Mouse (Mus musculus) CH12.LX (cell line): ENCODE results near the gene Lrrc37a. TPM values are rescaled to one million over a fixed set of nuclear protein-coding genes. Genes with fewer than 3 reads are reported as not detected.

Experiments used
- DNase-seq: peaks from one replicate; pipeline ENCODE4 v3.0.0-alpha.2; 2013; ENCODE audit errors: extremely low read depth
- H3K27ac ChIP-seq: 2 replicates; pipeline ENCODE4 v1.5.1; 2012; ENCODE audit warnings: low read depth, mild to moderate bottlenecking, control low read depth, moderate library complexity; ENCODE audit not compliant: insufficient read depth
- H3K27me3 ChIP-seq: replicated peaks from 2 replicates; pipeline ENCODE3; 2012; ENCODE audit warnings: inconsistent platforms
- H3K36me3 ChIP-seq, 2 experiments: replicated peaks in 1 of 2; 2 replicates each; pipeline versions ENCODE3 to v1.6.1; 2012; ENCODE audit warnings: inconsistent platforms in 1 of 2, low read length in 1 of 2, mild to moderate bottlenecking in 1 of 2, mixed read lengths in 1 of 2, moderate library complexity in 1 of 2; ENCODE audit not compliant: control insufficient read depth in 1 of 2, insufficient read depth in 1 of 2
- H3K4me1 ChIP-seq, 2 experiments: 2 replicates each; pipeline ENCODE4 v1.6.1; 2012; ENCODE audit warnings: inconsistent platforms in 1 of 2, moderate library complexity in 1 of 2; ENCODE audit not compliant: insufficient read depth in 2 of 2, control insufficient read depth in 1 of 2
- H3K4me2 ChIP-seq: 2 replicates; pipeline ENCODE4 v1.6.1; 2012; ENCODE audit warnings: low read depth, mild to moderate bottlenecking, control low read depth; ENCODE audit not compliant: poor library complexity, insufficient read depth, severe bottlenecking
- H3K4me3 ChIP-seq, 3 experiments: fragments of 150-350 bp in 1 of 3; sonication (generic) in 1 of 3; replicated peaks in 1 of 3; 2 replicates each; pipeline versions ENCODE3 to v1.5.1; 2011 to 2012; ENCODE audit warnings: low read depth in 2 of 3, low read length in 2 of 3, mild to moderate bottlenecking in 2 of 3, moderate library complexity in 2 of 3, control low read depth in 1 of 3, improper control_type of control experiment in 1 of 3, inconsistent platforms in 1 of 3, mixed read lengths in 1 of 3; ENCODE audit not compliant: poor library complexity in 1 of 3
- H3K79me2 ChIP-seq: replicated peaks from 2 replicates; pipeline ENCODE4 v1.6.1; 2012; ENCODE audit warnings: mild to moderate bottlenecking, moderate library complexity; ENCODE audit not compliant: control insufficient read depth, poor library complexity, insufficient read depth, severe bottlenecking; ENCODE audit errors: extremely low read depth
- H3K9ac ChIP-seq: 2 replicates; pipeline ENCODE4 v1.6.1; 2012; ENCODE audit warnings: low read depth, mild to moderate bottlenecking, control low read depth, moderate library complexity; ENCODE audit not compliant: insufficient read depth
- H3K9me3 ChIP-seq: replicated peaks from 2 replicates; pipeline ENCODE3; 2012; ENCODE audit warnings: low read length, inconsistent platforms, mixed read lengths
- CHD1 ChIP-seq: IDR thresholded peaks from 2 replicates; pipeline ENCODE4 v1.6.1; 2012; ENCODE audit warnings: low read depth, low read length, improper control_type of control experiment, inconsistent platforms
- CHD2 ChIP-seq: IDR thresholded peaks from 2 replicates; pipeline ENCODE4 v1.6.1; 2011; ENCODE audit warnings: low read length, improper control_type of control experiment
- CTCF ChIP-seq, 2 experiments: IDR thresholded peaks in 1 of 2; conservative IDR thresholded peaks in 1 of 2; 2 replicates each; pipeline ENCODE4 v1.5.1; 2011 to 2012; ENCODE audit warnings: low read depth in 2 of 2, low read length in 2 of 2, improper control_type of control experiment in 1 of 2, inconsistent platforms in 1 of 2, mild to moderate bottlenecking in 1 of 2, moderate library complexity in 1 of 2
- EP300 ChIP-seq: IDR thresholded peaks from 2 replicates; pipeline ENCODE4 v1.6.1; 2011; ENCODE audit warnings: low read length, improper control_type of control experiment
- ETS1 ChIP-seq: conservative IDR thresholded peaks from 2 replicates; pipeline ENCODE4 v1.6.1; 2012; ENCODE audit warnings: low read depth, mild to moderate bottlenecking, inconsistent platforms, low read length, improper control_type of control experiment, moderate library complexity
- JUND ChIP-seq: conservative IDR thresholded peaks from 2 replicates; pipeline ENCODE4 v1.6.1; 2011; ENCODE audit warnings: low read depth, low read length, improper control_type of control experiment
- MAFK ChIP-seq: IDR thresholded peaks from 2 replicates; pipeline ENCODE4 v1.6.1; 2011; ENCODE audit warnings: low read length, improper control_type of control experiment; ENCODE audit not compliant: insufficient replicate concordance
- MAX ChIP-seq: IDR thresholded peaks from 2 replicates; pipeline ENCODE4 v1.6.1; 2011; ENCODE audit warnings: low read length, improper control_type of control experiment
- MAZ ChIP-seq: IDR thresholded peaks from 2 replicates; pipeline ENCODE4 v1.6.1; 2012; ENCODE audit warnings: low read depth, mild to moderate bottlenecking, inconsistent platforms, low read length, improper control_type of control experiment, moderate library complexity
- MEF2A ChIP-seq: IDR thresholded peaks from 2 replicates; pipeline ENCODE4 v1.6.1; 2014; ENCODE audit warnings: low read depth, mild to moderate bottlenecking, inconsistent platforms, low read length, improper control_type of control experiment, borderline replicate concordance
- RAD21 ChIP-seq: IDR thresholded peaks from 2 replicates; pipeline ENCODE4 v1.6.1; 2011; ENCODE audit warnings: low read depth, mild to moderate bottlenecking, low read length, improper control_type of control experiment, moderate library complexity
- RCOR1 ChIP-seq: conservative IDR thresholded peaks from 2 replicates; pipeline ENCODE4 v1.6.1; 2012; ENCODE audit warnings: low read depth, mild to moderate bottlenecking, inconsistent platforms, low read length, improper control_type of control experiment
- SIN3A ChIP-seq: IDR thresholded peaks from 2 replicates; pipeline ENCODE4 v1.6.1; 2012; ENCODE audit warnings: low read length, improper control_type of control experiment, inconsistent platforms
- TBP ChIP-seq: conservative IDR thresholded peaks from 2 replicates; pipeline ENCODE4 v1.6.1; 2011; ENCODE audit warnings: low read depth, low read length, improper control_type of control experiment
- TCF12 ChIP-seq: IDR thresholded peaks from 2 replicates; pipeline ENCODE4 v1.6.1; 2014; ENCODE audit warnings: low read depth, mild to moderate bottlenecking, inconsistent platforms, low read length, improper control_type of control experiment
- ZC3H11A ChIP-seq: IDR thresholded peaks from 2 replicates; pipeline ENCODE4 v1.6.1; 2012; ENCODE audit warnings: low read depth, mild to moderate bottlenecking, inconsistent platforms, low read length, improper control_type of control experiment
- ZKSCAN1 ChIP-seq: IDR thresholded peaks from 2 replicates; pipeline ENCODE4 v1.6.1; 2012; ENCODE audit warnings: low read depth, inconsistent platforms, low read length, improper control_type of control experiment, borderline replicate concordance
- ZMIZ1 ChIP-seq: IDR thresholded peaks from 2 replicates; pipeline ENCODE4 v1.6.1; 2012; ENCODE audit warnings: low read depth, mild to moderate bottlenecking, inconsistent platforms, low read length, improper control_type of control experiment
- dilution Hi-C: fragments of 300-500 bp; cut with MboI; formaldehyde crosslinking; loops from 2 replicates; pipeline ENCODE4 v1.14.3; 2020; ENCODE audit warnings: low sequenced_read_pairs; ENCODE audit not compliant: extremely low pct_unique_long_range_greater_than_20kb, extremely low pct_ligation_motif_present
- in situ Hi-C: fragments of 300-500 bp; cut with MboI; formaldehyde crosslinking; loops from 3 replicates; pipeline ENCODE4 v1.14.3; 2019; ENCODE audit warnings: low sequenced_read_pairs, low pct_ligation_motif_present, low pct_unique_long_range_greater_than_20kb, mixed read lengths
- polyA plus RNA-seq: library from polyadenylated mRNA; unstranded; fragments of >175 nt; gene quantifications from 2 replicates; pipeline ENCODE4 v1.2.1, GENCODE M21; 2012; ENCODE audit warnings: low read depth; ENCODE audit not compliant: insufficient read length
- total RNA-seq, 2 experiments: library from RNA; depleted of rRNA; stranded (reverse); fragments of 300-350 nt in 1 of 2; fragments of >200 nt in 1 of 2; gene quantifications; 2 replicates each; pipeline ENCODE4 v1.2.3; 2012 to 2014

Lrrc37a gene
- total and polyA plus RNA-seq, 3 experiments, result not detected

DNA sequence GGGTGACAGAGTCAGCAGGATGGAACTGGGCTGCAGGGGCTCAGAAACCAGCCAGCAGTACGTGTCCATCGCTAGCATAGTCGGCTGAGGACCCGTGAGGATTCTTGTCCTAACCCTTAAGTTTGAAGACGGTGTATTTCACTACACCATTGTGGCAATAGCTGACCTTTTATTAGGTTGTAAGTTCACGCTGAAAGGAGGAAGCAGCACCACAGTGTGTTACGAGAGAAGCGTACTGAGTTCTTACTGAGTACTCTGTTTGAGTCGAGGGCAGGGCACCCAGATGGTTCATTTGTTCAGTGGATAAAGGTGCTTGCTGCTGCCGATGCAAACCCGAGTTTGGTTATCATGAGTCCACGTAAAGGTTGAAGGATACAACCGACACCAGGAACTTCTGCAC is 84.7 kb downstream of the Lrrc37a start:
- dilution Hi-C loops, result no loop called here
- Histone ChIP-seq H3K27me3 (no peaks in the 10 kb centered on the region), H3K9ac (no peak overlapping the region), H3K27ac (no peak overlapping the region), H3K79me2 (no peaks in the 10 kb centered on the region), H3K36me3 (no peaks in the 10 kb centered on the region), H3K9me3 (peaks cover 7% of the 10 kb centered on the region), H3K4me1 (peaks cover 4 to 12% of the 10 kb centered on the region in 2 experiments), H3K4me2 (no peak overlapping the region), H3K4me3 (no peak overlapping the region)
- no peak for DNase-seq
- in situ Hi-C loops, result no loop called here
- TF ChIP-seq CTCF (conservative IDR thresholded peaks at IDR 0.05 in 1 of 2, IDR thresholded peaks at IDR 0.05 in 1 of 2; ENCODE audit: low read depth in 2 of 2, low read length in 2 of 2), result no peak
- TF ChIP-seq CHD1, result no peak
- TF ChIP-seq MAZ, result no peak
- TF ChIP-seq EP300, result no peak
- no peak for TF ChIP-seq MEF2A
- TF ChIP-seq ETS1, result no peak
- TF ChIP-seq JUND, result no peak
- no peak for TF ChIP-seq ZMIZ1
- TF ChIP-seq SIN3A, result no peak
- no peak for TF ChIP-seq MAFK
- TF ChIP-seq TCF12, result no peak
- no peak for TF ChIP-seq RCOR1

DNA sequence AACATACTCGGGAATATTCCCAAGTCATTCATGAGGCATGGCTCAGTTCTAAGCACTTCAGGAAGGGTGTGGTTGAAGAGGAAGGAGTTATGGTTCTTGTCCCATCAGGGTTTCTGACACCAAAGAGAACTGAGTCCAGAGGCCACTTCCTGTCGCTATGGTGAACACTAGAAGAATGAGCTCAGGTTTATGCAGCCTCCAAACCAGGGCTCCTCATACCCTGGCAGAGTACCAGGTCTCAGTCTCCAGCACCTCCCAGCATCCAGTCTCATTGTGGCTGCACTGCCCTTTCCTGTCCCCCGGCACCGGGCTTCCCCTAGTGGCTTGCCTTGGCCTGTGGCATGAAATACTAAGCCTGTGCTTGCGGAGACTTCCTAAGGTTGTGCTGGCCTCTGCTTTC is 85.2 kb downstream of the Lrrc37a start:
- H3K27me3 ChIP-seq, result no peaks in the 10 kb centered on the region
- H3K4me3 ChIP-seq, result no peak overlapping the region
- no peak overlapping the region for H3K4me2 ChIP-seq
- dilution Hi-C loops, result no loop called here
- no peak overlapping the region for H3K27ac ChIP-seq
- H3K79me2 ChIP-seq, result no peaks in the 10 kb centered on the region
- H3K36me3 ChIP-seq, result no peaks in the 10 kb centered on the region
- no peak overlapping the region for H3K9ac ChIP-seq
- peaks cover 6 to 15% of the 10 kb centered on the region in 2 experiments for H3K4me1 ChIP-seq
- DNase-seq, result no peak
- in situ Hi-C loops, result no loop called here
- TF ChIP-seq EP300 (no peak), MAFK (no peak), JUND (no peak), MAZ (no peak), CHD2 (no peak), RAD21 (no peak), TBP (no peak), ZC3H11A (no peak), ETS1 (no peak), MAX (no peak), ZKSCAN1 (no peak), SIN3A (no peak)
- peaks cover 7% of the 10 kb centered on the region for H3K9me3 ChIP-seq
